Mouse (Mus musculus) liver, embryonic 14.5 days (tissue): Measurements from ENCODE around the gene Lrrc45. TPM values are rescaled to one million over a fixed set of nuclear protein-coding genes. Genes with fewer than 3 reads are reported as not detected.
A peak's percentile ranks its signal among the peaks of the same experiment; 100 is the strongest.

Source experiments
- ATAC-seq: fragments of 200-750 bp; cut with Nextera tagmentation; 2 replicates; pipeline ENCODE4 v1.8.0; 2017; ENCODE audit warnings: moderate number of reproducible peaks, mild to moderate bottlenecking, moderate library complexity; ENCODE audit not compliant: insufficient read depth
- DNase-seq, 3 experiments: peaks; one replicate each; pipeline ENCODE4 v3.0.0-alpha.2; 2012 to 2013; ENCODE audit warnings: low read depth in 3 of 3, low spot score in 3 of 3
- H3K27ac ChIP-seq: fragments of 300-500 bp; sonication (generic); 2 replicates; pipeline ENCODE4 v1.5.1; 2014; ENCODE audit warnings: moderate library complexity, mild to moderate bottlenecking, control low read depth, inconsistent platforms
- H3K27me3 ChIP-seq: fragments of 300-500 bp; sonication (generic); 2 replicates; pipeline ENCODE4 v1.6.1; 2014; ENCODE audit warnings: mild to moderate bottlenecking, low read length, moderate library complexity; ENCODE audit not compliant: control insufficient read depth, insufficient read depth
- H3K36me3 ChIP-seq: fragments of 300-500 bp; sonication (generic); replicated peaks from 2 replicates; pipeline ENCODE4 v1.6.1; 2014; ENCODE audit warnings: low read depth; ENCODE audit not compliant: control insufficient read depth, insufficient read depth
- H3K4me1 ChIP-seq, 2 experiments: fragments of 200-500 bp in 1 of 2; fragments of 300-500 bp in 1 of 2; sonication (generic) in 1 of 2; replicated peaks; 2 replicates each; pipeline ENCODE4 v1.6.1; 2012 to 2014; ENCODE audit warnings: antibody characterized with exemption in 1 of 2, inconsistent platforms in 1 of 2, low read length in 1 of 2; ENCODE audit not compliant: control insufficient read depth in 2 of 2, insufficient read depth in 2 of 2
- H3K4me2 ChIP-seq: fragments of 300-500 bp; sonication (generic); 2 replicates; pipeline ENCODE4 v1.6.1; 2014; ENCODE audit warnings: low read depth, mild to moderate bottlenecking, control low read depth, moderate library complexity
- H3K4me3 ChIP-seq, 2 experiments: fragments of 200-500 bp in 1 of 2; fragments of 300-500 bp in 1 of 2; sonication (generic) in 1 of 2; 2 replicates each; pipeline ENCODE4 v1.5.1; 2012 to 2014; ENCODE audit warnings: low read depth in 2 of 2, low read length in 2 of 2, mild to moderate bottlenecking in 2 of 2, control low read depth in 1 of 2, inconsistent platforms in 1 of 2, moderate library complexity in 1 of 2; ENCODE audit not compliant: insufficient read depth in 1 of 2
- H3K9ac ChIP-seq: fragments of 300-500 bp; sonication (generic); replicated peaks from 2 replicates; pipeline ENCODE4 v1.6.1; 2014; ENCODE audit warnings: mild to moderate bottlenecking, control low read depth, moderate library complexity
- H3K9me3 ChIP-seq: fragments of 300-500 bp; sonication (generic); 2 replicates; pipeline ENCODE4 v1.6.1; 2016; ENCODE audit warnings: low read length, mixed read lengths; ENCODE audit not compliant: control insufficient read depth
- CTCF ChIP-seq: IDR thresholded peaks from 2 replicates; pipeline ENCODE4 v1.5.1; 2016; ENCODE audit warnings: antibody characterized with exemption, low read depth, control low read depth
- EP300 ChIP-seq: IDR thresholded peaks from 2 replicates; pipeline ENCODE4 v1.6.1; 2016; ENCODE audit warnings: antibody characterized with exemption, low read depth
- WGBS: fragments of 180-500 bp; shearing (Covaris S2); extraction: QIAGEN DNeasy Blood & Tissue Kit; methylation state at CpG from one replicate; pipeline ENCODE4 v1.1.7; 2014; ENCODE audit not compliant: insufficient replicate concordance; 5-methylcytosine and 5-hydroxymethylcytosine counted together
- polyA plus RNA-seq, 2 experiments: library from polyadenylated mRNA; depleted of rRNA in 1 of 2; stranded (reverse) in 1 of 2; unstranded in 1 of 2; fragments of >200 nt; fragmentation: Nextera tagmentation in 1 of 2; extraction: Ambion mirVana in 1 of 2; gene quantifications; 2 replicates each; pipeline versions ENCODE4 v1.2.1 to v1.2.3; 2012 to 2014

The Lrrc45 gene
- polyA plus RNA-seq (2012; rRNA removed) (6.6 and 9.3 TPM in 2 replicates), polyA plus RNA-seq (2014; fragmentation: Nextera tagmentation; extraction: Ambion mirVana) (6.2 and 8.3 TPM in 2 replicates)

- TF ChIP-seq EP300 (no peak), CTCF (peak; percentile 27)
- H3K27ac ChIP-seq: peak within 1 kb of the TSS; percentile 56
- peak within 1 kb of the TSS; percentile 74 for H3K9ac ChIP-seq
- WGBS: 2% methylated on average over 53 of the region's 53 CpGs
- H3K9me3 ChIP-seq: no peaks in the 10 kb centered on the region
- H3K4me3 ChIP-seq: peak within 1 kb of the TSS; percentile 62 to 65
- H3K4me1 ChIP-seq: peaks cover 6% of the 10 kb centered on the region in 2 experiments
- ATAC-seq (peak; percentile 96), DNase-seq (peak; percentile 98 to 99 (median 99))
- peak within 1 kb of the TSS; percentile 98 for H3K4me2 ChIP-seq
- H3K27me3 ChIP-seq: no peaks in the 10 kb centered on the region
- no peaks in the 10 kb centered on the region; the same call in 1 of the 2 replicates for H3K36me3 ChIP-seq
These were observed at the start of gene Lrrc45, which contains the start of gene Cenpx for GRCm38 (mm10) chr11:120713580-120714518. TSS of gene Lrrc45 (plus strand) at chr11:120713925. TSS of gene Cenpx (minus strand) at chr11:120713738.

- no peaks in the 10 kb centered on the region for H3K4me1 ChIP-seq
- H3K4me3 ChIP-seq: no peak overlapping the region
- WGBS: 76% methylated on average over 3 of the region's 3 CpGs
- no peaks in the 10 kb centered on the region for H3K9me3 ChIP-seq
- H3K27me3 ChIP-seq: peaks cover 30% of the 10 kb centered on the region
- TF ChIP-seq CTCF (no peak), EP300 (no peak)
- H3K27ac ChIP-seq: no peak overlapping the region
- no peaks in the 10 kb centered on the region for H3K36me3 ChIP-seq
- no peak for ATAC-seq
- no peak overlapping the region for H3K9ac ChIP-seq
- H3K4me2 ChIP-seq: no peak overlapping the region
- no peak for DNase-seq
These were observed 48.3 kb upstream of the Lrrc45 start for GRCm38 (mm10) chr11:120665406-120665805.

- Histone ChIP-seq H3K9me3 (no peaks in the 10 kb centered on the region), H3K9ac (no peak overlapping the region), H3K27ac (no peak overlapping the region), H3K27me3 (peaks cover 18% of the 10 kb centered on the region), H3K36me3 (no peaks in the 10 kb centered on the region), H3K4me1 (no peaks in the 10 kb centered on the region), H3K4me3 (no peak overlapping the region), H3K4me2 (no peak overlapping the region)
- ATAC-seq (no peak), DNase-seq (no peak)
- WGBS: 22% methylated on average over 3 of the region's 3 CpGs
- no peak for TF ChIP-seq EP300
- TF ChIP-seq CTCF: no peak
These were observed 47.1 kb upstream of the Lrrc45 start for GRCm38 (mm10) chr11:120666617-120667016.

DNA sequence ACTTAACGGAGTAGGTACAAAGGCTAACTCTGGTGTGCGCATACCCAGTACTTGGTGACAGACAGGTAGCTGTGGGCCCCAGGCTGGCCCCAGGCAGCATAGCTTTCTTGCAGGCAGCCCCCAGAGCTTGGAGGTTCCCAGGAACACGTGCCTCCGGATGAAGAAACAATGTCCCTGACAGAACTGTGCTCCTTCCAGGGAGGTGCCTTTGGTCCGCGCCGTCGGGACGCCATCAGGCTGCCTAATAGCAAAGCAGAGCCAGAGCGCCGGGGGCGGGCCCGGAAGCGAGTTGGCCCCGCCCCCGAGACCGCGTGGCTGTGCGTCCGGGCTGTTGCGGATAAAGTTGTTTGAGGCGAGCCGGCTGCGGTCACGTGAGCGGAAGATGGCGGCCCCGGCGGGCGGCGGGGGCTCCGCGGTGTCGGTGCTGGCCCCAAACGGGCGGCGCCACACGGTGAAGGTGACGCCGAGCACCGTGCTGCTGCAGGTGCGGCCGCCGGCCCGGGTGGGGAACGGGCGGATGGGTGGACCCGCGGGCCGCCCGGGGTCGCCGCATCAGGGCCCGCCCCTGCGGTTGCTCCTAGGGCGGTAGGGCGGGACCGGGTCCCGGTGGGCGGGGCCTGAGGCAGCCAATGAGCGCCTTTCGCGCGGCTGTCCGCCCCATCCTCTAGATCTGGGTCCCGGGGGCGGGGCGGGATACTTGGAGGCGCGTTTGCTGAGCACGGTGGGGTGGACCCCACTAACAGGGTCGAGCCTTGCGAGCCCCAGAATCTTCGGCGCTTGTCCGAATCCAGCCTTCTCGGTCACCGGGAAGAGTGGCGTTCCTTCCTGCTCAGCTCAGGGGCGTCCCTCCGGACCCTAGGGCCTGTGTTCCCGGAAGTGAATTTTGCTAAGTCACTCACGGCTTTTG is 40.8 kb upstream of the Lrrc45 start, which contains the start of gene Aspscr1:
TSS of gene Aspscr1 (plus strand) at position 287 of the 907 bp plus-strand sequence.
- no peaks in the 10 kb centered on the region for H3K36me3 ChIP-seq
- no peaks in the 10 kb centered on the region for H3K27me3 ChIP-seq
- WGBS: under 1% methylated on average over 78 of the region's 83 CpGs
- TF ChIP-seq EP300 (peak; percentile 29; the same call in 1 of the 2 replicates), CTCF (no peak)
- DNase-seq: peak; percentile 91 to 92 (median 92)
- H3K9me3 ChIP-seq: no peaks in the 10 kb centered on the region
- H3K4me1 ChIP-seq: peaks cover 11 to 16% of the 10 kb centered on the region in 2 experiments
- H3K4me3 ChIP-seq: peak within 1 kb of the TSS; percentile 64 to 84
- ATAC-seq: peak; percentile 97
- H3K4me2 ChIP-seq: peak within 1 kb of the TSS; percentile 88
- peak within 1 kb of the TSS; percentile 75 for H3K27ac ChIP-seq
- peak within 1 kb of the TSS; percentile 69 for H3K9ac ChIP-seq
